Mouse (Mus musculus): ENCODE data around the gene Slc12a6. TPM values are rescaled to one million over a fixed set of nuclear protein-coding genes. Genes with fewer than 3 reads are reported as not detected.
"Not testable (repeated sequence)": the region's sequence is repeated elsewhere in the genome, so short reads cannot be mapped to it uniquely, and the experiment has no call there.

Gene Slc12a6
- total RNA-seq, 2 experiments from 2014 or later: 94.4 to 109 TPM

DNA sequence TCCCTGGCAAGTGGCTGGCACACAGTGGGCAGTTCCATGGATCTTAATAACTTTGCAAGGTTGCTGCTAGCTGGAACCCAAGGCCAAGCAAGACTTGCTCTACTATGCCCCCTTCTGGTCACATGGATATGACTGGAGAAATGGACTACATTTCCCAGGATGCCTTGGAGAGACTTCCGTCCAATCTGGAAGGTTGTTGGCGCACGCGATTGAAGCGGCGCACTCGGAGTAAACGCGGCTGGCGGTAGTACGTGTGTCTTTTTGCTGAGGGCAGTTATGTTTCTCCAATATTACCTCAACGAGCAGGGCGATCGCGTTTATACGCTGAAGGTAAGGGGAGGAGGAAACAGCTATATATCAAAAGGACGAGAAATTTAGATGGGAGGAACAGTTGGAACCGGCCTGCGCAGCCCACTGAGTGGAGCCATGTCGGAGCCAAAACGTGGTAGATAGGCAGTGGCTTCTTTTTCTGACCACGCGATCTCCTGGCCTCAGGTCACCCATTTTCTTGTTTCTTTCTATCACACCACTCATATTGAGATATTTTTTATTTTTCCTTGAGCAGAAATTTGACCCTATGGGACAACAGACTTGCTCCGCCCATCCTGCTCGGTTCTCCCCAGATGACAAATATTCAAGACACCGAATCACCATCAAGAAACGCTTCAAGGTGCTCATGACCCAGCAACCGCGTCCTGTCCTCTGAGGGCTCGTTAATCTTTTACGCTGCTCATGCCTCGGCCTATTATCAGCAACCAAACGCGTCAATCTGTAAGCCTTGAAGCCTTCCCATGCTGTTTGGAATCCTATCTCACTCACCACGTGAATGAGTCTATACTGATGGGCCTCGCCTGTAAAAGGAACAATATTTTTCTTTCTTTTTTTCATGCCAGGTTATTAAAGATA lies 3.6 kb upstream of the Slc12a6 start, which contains the start of gene Nop10:
TSS of gene Nop10 (plus strand) at position 179 of the 906 bp plus-strand sequence.
- peak; percentile 69 to 80 for DNase-seq (ENCODE audit: extremely low spot score in 1 of 2, low spot score in 1 of 2)

DNA sequence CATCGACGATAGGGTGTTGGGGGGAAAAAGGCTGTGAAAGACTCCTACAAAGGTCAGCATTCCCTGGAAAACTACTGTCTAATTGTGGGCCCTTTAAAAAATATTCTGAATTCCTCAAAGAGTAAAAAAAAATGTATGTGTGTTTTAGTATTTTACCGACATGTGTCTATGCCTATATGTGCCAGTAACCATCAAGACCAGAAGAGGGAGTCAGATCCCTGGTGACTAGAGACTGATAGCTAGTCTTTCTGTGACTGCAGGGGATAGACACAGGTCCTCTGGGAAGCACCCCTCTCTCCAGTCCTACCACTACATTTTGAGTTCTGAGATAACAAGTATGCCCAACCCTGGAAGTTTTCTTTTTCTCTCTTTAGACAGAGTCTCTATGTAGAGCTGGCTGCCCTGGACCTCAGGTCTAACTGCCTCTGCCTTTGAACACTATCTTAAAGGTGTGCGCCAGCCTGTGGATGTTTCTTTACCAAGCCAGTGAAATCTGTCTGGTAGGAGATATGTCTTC lies 2.8 kb upstream of the Slc12a6 start:
- no peak for DNase-seq (ENCODE audit: extremely low spot score in 1 of 2, low spot score in 1 of 2)

DNA sequence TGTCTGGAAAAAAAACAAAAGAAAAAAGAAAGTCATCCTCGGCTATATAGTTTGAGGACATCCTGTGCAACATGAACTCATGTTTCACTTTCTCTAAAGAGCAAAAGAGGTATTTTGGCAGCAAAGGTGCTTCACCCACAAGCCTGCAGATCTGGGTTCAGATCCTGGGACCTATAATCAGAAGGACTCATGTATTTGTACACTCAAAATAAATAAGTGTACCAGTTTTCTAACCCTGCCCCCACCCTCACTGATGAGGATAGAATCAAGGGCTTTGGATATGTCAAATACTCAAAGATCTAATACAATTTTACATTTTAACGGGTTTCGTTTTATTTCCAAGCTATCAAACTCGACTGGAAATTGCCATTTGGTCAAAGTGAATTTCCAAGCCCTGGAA lies 1.3 kb upstream of the Slc12a6 start:
- DNase-seq (ENCODE audit: extremely low spot score in 1 of 2, low spot score in 1 of 2): no peak

DNA sequence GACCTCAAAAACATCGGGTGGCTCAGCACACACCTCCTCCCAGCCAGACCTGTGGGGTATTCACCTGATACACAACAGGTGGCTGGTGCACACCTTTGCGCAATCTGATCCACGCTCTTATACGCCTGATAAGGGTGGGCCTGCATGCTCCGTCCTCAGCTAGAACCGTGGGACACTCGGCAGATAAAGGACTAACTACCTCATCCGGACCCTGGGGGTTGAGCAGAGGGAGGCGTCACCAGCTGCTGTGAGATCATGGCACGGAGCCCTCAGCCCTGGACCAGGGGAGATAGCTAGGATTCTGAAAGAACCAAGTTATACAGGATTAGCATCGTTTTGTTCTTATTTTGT lies 592 bp downstream of the Slc12a6 start, which contains the start of gene Gm21985:
TSS of gene Gm21985 (plus strand) at position 73 of the 351 bp plus-strand sequence.
- peak in 1 of 2 experiments; percentile 30 for DNase-seq (ENCODE audit: extremely low spot score in 1 of 2, low spot score in 1 of 2)

DNA sequence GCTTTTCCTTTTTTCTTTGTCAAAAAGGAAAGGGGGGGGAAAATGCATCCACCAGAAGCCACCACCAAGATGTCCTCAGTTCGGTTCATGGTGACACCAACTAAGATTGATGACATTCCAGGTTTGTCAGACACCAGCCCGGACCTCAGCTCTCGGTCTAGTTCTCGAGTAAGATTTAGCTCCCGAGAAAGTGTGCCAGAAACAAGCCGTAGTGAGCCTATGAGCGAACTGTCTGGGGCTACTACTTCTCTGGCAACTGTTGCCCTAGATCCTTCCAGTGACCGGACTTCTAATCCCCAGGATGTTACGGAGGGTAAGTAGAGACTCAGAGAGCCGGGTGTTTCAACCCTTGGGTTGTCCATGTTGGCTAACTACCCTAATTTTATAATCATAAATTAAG lies 1.2 kb downstream of the Slc12a6 start:
- no peak for DNase-seq (ENCODE audit: extremely low spot score in 1 of 2, low spot score in 1 of 2)

DNA sequence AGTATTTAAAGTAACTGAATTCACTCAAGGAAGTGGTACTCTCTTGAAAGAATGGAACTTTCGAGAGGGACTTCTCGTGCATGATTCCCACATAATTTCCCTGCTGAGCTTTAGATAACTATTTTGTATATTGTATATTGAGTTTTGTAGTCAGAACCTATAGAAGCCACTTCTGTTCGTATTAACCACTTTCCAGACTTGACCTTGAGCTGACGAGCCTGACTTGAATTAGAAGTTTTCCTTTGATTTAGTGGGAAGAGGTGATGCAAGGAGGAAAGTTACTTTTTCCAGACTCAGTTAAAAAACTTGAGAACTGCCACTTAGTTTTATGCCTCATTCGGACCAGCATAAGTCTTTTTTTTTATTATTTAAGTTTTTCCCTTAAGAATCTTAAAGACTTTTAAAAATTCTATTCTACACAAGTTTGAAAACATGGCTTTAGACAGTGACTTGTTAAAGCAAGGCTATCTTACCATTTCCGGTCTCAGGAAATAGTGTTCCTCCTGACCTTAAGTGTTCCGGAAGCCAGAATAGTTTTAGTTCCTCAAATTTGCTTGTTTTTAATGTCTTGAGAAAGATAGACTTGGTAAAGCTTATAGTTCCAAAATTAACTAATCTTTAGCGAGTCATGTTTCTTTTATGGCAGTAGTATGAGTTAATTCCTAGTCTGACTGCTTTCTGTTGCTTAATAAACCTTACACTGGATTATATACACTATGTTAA lies 2.1 kb downstream of the Slc12a6 start:
- no peak for DNase-seq (ENCODE audit: extremely low spot score in 1 of 2, low spot score in 1 of 2)

DNA sequence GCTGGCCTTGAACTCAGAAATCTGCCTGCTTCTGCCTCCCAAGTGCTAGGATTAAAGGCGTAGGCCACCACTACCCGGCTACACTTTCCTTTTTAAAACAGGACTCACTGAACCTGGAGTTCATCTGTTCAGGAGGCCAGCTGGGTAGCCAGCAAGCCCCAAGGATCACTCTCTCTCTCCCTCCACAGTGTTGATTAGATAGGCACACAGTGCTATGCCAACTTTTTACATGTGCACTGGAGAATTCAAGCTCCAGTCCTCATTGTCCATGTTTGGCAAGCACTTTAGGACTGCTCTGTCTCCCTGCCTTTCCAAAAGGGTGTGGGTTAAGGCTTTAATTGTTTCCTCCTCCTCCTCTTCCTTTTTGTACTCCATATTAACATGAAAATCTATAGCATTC lies 4.4 kb downstream of the Slc12a6 start:
- no peak for DNase-seq (ENCODE audit: extremely low spot score in 1 of 2, low spot score in 1 of 2)

DNA sequence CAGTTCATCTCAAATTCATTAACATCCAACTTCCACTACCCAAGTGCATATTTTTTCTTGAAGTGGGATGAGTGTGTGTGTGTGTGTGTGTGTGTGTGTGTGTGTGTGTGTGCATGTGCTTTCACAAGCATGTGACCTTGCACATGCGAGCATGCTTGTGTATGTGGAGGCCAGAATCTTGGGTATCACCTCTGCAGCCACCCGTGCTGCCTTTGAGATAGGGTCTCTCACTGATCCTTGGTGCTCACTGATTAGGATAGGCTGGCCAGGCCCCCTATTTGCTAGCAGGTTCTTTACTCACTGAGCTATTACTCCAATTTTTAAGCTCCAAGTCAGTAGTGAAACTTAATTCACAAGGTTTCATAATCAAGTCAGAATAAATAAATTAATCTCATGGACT lies 7.3 kb downstream of the Slc12a6 start:
- DNase-seq (ENCODE audit: extremely low spot score in 1 of 2, low spot score in 1 of 2): no peak

DNA sequence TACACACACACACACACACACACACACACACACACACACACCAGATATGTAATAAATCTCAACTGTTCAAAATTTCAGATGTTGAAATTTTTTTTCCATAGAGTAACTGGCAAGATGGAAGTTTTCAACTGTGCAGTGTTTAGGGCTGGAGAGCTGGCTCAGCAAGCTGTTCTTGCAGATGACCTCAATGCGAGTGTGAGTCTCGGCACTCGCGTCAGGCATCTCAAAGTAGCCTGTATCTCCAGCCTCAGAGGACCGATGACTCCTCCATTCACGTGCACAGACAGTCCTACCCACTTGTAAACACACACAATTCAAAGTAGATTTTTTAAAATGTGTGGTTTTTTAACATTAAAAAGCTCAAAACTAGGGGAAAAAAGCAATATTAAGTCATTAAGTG lies 7.8 kb downstream of the Slc12a6 start:
- no peak for DNase-seq (ENCODE audit: extremely low spot score in 1 of 2, low spot score in 1 of 2)

DNA sequence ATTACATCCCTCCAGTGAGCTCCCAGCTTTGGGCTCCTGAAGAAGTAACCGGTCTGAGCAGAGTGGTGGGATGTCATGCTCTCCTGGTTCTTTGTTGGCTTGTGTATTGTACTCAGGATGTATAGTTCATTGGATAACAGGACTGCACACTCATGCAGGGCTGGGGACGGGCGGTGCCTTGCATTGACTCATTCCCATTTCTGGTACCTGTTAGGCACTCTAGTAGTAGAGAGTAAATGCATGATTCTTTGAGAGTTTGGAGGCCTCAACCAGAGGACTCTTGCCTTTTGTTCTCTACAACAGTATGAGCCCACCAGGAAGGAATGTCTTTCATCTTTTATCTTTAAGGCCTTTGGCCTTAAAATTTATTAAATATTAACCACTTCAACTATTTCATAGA lies 11.2 kb downstream of the Slc12a6 start:
- no peak for DNase-seq (ENCODE audit: extremely low spot score in 1 of 2, low spot score in 1 of 2)

DNA sequence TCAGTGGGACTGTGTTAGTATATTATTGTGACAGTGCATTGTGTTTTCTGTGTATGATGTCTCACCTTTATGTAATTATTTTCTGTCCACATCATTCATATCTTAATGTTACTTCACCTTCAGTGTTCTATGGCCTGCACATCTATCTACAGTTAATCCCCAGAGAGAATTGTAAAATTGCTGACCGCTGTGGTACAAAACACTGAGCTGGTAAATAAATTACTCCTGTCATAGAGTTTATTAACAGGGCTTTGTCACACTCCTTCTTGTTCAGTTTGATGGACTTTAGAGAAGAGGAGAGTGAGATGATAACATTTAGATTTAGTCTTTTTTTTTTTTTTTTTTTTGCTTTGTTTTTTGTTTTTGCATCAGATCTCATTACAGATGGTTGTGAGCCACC lies 17.2 kb downstream of the Slc12a6 start:
- DNase-seq (ENCODE audit: extremely low spot score in 1 of 2, low spot score in 1 of 2): no peak

DNA sequence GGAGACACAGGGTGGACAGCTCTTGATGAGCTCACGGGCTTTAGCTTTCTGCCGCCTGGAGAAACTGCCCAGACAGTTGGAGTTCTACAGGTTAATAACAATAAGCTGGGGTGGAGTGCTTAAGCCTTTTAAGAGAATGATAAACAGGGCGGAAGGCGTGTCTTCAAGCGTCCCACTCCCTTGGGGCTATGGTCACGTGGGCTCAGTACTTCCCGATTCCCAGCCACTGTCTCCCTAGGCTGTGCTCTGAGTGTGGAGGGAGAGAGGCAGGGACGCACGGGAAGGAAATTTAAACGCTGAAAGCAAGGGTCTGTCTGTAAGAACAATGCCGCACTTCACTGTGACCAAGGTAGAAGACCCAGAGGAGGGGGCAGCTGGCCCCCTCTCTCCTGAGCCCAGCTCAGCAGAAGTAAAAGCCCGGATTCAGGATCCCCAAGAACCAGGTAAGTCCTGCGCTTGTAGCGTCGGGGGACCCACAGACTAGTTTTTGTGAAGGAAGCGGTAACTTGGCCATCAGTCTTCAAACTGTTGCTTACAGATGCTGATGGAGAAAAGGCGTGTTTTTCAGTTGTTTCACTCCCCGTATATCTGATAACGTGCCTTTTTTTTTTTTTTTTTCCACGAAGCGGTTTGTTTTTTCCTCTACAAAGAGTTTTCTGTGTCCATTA lies 18.9 kb downstream of the Slc12a6 start:
- no peak for DNase-seq (ENCODE audit: extremely low spot score in 1 of 2, low spot score in 1 of 2)

DNA sequence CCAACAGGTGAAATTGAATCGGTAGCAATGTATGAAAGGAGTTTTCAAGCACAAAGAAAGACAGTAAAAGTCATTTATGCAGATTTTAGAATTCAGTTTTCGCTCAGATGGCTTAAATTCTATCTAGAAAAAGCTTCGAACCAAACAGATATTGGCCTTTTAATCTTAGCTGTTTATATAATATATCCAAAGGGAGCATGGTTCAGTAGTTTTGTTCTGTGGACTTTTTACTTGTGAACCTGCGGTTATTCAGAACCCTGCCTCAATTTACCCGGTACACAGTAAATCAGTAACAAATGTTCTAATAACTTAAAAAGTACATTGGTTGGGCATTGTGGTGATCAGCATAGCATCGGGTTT lies 19.4 kb downstream of the Slc12a6 start:
- DNase-seq (ENCODE audit: extremely low spot score in 1 of 2, low spot score in 1 of 2): no peak

DNA sequence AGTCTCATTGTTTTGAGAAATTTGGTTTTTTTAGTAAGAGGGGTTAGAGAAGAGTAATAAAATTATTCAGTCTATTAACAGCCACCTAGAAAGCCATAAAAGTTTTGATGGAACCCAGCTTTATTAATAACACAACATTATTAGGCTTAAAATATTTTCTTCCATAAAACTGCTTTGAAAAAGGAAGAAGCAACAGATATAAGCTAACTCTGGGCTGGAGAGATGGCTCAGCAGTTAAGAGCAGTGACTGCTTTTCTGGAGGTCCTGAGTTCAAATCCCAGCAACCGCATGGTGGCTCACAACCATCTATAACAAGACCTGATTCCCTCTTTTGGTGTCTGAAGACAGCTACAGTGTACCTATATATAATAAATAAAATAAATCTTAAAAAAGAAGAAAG lies 20.4 kb downstream of the Slc12a6 start:
- DNase-seq (ENCODE audit: extremely low spot score in 1 of 2, low spot score in 1 of 2): not testable (repeated sequence)

DNA sequence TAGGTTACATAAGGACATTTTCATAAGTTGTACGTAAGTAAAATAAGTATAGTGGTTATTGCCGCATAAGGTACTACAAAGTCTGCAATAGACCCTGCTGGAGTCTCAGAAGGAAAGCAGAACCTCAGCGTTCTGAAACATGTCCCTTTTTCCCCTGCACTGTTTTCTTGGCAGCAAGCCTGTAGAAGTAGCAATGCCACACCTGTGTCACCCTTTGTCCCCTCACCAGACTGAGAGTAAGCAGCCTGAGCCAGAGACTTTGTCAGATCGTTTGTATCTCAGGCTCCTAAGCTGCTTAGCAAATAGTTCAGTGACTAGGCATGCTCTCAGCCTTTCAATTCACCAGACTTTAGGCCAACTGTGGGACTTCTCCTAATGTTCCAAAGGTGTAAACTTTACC lies 21.4 kb downstream of the Slc12a6 start:
- DNase-seq (ENCODE audit: extremely low spot score in 1 of 2, low spot score in 1 of 2): no peak

DNA sequence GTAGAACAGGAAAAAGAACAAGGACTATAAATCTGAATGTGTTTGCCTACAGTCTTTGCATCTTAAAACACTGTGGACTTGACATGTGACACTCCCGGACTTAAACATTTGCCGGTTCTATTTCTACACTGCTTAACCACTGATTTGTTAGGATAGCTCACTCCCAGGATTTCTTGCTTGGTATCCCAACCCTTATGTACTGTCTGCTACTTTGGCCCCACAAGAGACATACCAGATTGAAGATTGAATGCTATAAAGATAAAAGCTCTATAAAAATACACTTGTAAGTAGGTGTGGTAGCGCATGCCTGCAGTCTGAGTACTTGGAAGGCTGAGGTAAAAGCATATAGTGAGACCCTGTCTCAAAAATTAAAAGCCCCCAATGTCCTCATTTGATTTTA lies 23.9 kb downstream of the Slc12a6 start:
- no peak for DNase-seq (ENCODE audit: extremely low spot score in 1 of 2, low spot score in 1 of 2)

DNA sequence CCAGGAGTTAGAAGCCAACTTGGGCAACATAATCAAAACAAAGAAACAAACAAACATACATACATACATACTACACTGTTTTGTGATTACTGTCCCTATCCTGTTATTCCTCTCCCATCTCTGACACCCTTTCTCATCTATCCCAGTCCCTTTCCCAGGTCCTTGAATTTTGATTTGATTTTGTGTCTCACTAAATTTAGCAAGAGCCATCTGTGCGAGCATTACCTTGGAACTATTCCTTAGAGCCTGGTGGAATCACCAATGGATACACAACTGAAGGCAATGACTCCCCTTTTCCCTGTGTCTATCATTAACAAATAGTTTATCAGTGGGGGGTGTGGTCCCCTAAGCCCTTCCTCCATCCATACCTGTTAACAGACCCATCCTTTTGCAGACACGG lies 27.2 kb downstream of the Slc12a6 start:
- no peak for DNase-seq (ENCODE audit: extremely low spot score in 1 of 2, low spot score in 1 of 2)

DNA sequence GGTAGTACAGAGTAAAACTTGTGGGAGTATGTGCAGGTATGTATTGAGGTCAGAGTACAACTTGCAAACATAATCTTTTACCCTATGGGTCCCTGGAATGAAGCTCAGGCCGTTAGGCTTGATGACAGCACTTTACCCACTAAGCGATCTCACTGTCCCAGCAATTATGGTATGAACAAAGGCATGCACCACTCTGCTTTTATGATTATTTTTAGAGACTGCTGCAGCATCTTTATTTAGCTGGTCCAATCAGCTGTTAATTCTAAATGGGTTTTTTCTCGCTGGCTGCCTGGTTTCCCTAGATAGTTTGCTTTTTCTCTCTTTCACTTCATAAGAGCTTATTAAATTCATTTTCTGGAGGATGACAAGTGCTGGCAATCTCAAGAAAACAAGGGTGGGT lies 30.6 kb downstream of the Slc12a6 start:
- no peak for DNase-seq (ENCODE audit: extremely low spot score in 1 of 2, low spot score in 1 of 2)

DNA sequence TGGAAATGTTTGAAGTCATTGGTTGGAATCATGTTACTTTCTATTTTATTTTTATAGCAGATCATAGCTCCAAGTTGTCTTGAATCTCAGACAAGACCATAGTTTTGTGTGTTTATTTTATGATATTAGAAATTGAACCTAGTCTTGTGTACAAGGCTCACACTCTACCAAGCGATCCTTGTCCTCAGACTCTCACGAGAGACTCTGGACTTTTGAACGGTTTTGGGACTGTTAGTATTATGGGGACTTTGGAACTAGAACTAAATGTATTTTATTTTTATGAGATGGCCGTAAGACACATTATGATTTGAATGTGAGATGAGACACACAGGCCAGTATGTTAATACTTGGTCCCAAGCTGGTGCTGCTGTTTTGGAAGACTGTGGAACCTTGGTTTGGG lies 32.6 kb downstream of the Slc12a6 start:
- no peak for DNase-seq (ENCODE audit: extremely low spot score in 1 of 2, low spot score in 1 of 2)

DNA sequence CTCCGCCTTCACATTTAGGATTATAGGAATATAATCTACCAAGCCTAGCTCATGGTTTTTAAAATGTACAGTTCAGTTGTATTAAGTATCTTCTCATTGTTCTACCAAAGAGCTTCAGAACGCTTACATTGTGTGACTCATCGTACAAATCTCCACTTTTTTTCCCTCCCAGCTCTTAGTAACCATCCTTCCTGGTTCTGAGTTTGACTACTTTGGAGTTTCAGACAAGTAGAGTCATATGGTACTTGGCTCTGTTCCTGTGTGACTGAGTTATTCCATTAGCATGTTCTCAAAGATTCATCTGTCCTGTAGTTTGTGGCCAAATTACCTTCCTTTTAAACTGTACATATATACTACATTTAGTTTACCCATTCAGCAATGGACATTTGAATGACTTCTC lies 43.0 kb downstream of the Slc12a6 start:
- no peak for DNase-seq (ENCODE audit: extremely low spot score in 1 of 2, low spot score in 1 of 2)

DNA sequence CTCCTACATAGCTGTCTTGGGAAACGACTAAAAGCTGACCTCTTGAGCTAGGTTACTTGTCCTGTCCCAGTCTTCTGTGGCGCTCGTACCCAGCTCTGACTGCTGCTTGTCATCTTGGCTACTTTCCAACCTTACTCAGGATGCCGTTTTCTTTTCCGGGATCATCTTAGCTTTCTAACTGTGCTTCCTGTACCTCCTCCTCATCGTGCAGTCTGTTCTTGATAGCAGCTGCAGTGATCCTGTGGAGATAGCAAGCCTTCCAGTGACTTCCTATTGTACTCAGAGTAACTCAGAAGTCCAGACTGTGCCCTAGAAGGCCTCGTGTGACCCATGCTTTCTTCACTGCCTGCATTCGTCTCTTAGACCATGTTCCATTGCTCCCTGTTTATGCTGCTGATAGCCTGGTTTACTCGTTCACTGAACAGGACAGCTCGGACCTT lies 43.6 kb downstream of the Slc12a6 start:
- DNase-seq (ENCODE audit: extremely low spot score in 1 of 2, low spot score in 1 of 2): no peak
